Mouse (Mus musculus): ENCODE results near the gene Lman1l. TPM values are rescaled to one million over a fixed set of nuclear protein-coding genes. Genes with fewer than 3 reads are reported as not detected.

The Lman1l gene
- polyA plus RNA-seq, 1 experiment, result 0.09 TPM

DNA sequence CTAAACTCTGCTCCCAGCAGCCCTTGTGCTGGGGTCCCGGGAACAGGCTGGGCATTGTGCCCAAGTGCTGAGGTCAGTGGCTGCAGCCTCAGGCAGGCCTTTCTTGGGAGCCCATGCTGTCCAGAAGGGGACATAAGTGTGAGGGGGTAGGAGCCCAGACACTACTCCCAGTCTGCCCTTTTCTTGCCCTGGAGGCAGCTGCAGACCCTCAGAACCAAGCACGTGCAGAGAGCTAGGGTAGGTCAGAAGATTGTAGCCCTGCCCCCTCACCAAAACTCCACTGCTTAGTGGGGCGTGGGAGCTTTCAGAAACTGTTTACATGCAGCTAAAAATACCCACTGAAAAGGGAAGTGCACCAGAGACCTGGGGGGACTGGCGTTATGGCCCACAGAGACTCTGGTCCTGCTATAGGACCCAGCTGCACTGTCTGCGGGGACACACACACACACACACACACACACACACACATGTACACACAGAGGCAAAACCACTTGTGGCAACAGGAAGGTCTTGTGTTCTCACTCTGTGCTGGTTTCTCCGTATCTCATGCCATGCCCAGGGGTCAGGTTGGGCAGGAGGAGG is 17.3 kb upstream of the Lman1l start:
- Histone ChIP-seq H3K4me1 (ENCODE audit: control insufficient read depth, insufficient read depth, insufficient read length) (peaks cover 70% of the 10 kb centered on the region), H3K36me3 (ENCODE audit: control insufficient read depth, insufficient read depth, low read length) (peaks cover 8% of the 10 kb centered on the region; the same call in 1 of the 2 replicates), H3K4me3 (ENCODE audit: extremely low read depth, insufficient read depth, insufficient read length) (peak overlapping the region; percentile 36; the same call in 1 of the 2 replicates), H3K27ac (ENCODE audit: insufficient read depth, low read length) (peak overlapping the region; percentile 95), H3K27me3 (ENCODE audit: control insufficient read depth, insufficient read depth, low read length) (no peaks in the 10 kb centered on the region)
- TF ChIP-seq POLR2A (IDR thresholded peaks at IDR 0.05; ENCODE audit: low read depth, low read length) (no peak; the same call in 1 of the 2 replicates), CTCF (IDR thresholded peaks at IDR 0.05; ENCODE audit: extremely low read depth, insufficient read depth, insufficient read length, insufficient replicate concordance) (no peak)
- WGBS, result 0% methylated on average over 6 of the region's 6 CpGs
- peak; percentile 74 to 79 for DNase-seq (ENCODE audit: low read depth in 1 of 2, low spot score in 2 of 2)

- no peak for DNase-seq (ENCODE audit: low read depth in 1 of 2, low spot score in 2 of 2)
- H3K27ac ChIP-seq (ENCODE audit: insufficient read depth, low read length), result peak overlapping the region; percentile 95
- H3K4me3 ChIP-seq (ENCODE audit: extremely low read depth, insufficient read depth, insufficient read length), result peak overlapping the region; percentile 36; the same call in 1 of the 2 replicates
- H3K36me3 ChIP-seq (ENCODE audit: control insufficient read depth, insufficient read depth, low read length), result peaks cover 8% of the 10 kb centered on the region; the same call in 1 of the 2 replicates
- WGBS, result 5% methylated on average over 3 of the region's 3 CpGs
- TF ChIP-seq POLR2A (IDR thresholded peaks at IDR 0.05; ENCODE audit: low read depth, low read length) (no peak), CTCF (IDR thresholded peaks at IDR 0.05; ENCODE audit: extremely low read depth, insufficient read depth, insufficient read length, insufficient replicate concordance) (no peak)
- H3K27me3 ChIP-seq (ENCODE audit: control insufficient read depth, insufficient read depth, low read length), result no peaks in the 10 kb centered on the region
- H3K4me1 ChIP-seq (ENCODE audit: control insufficient read depth, insufficient read depth, insufficient read length), result peaks cover 66% of the 10 kb centered on the region
Measured at GRCm38 (mm10) chr9:57637272-57637671, 16.7 kb upstream of the Lman1l start.

- DNase-seq (ENCODE audit: low read depth in 1 of 2, low spot score in 2 of 2), result peak; percentile 54 to 62
- Histone ChIP-seq H3K27me3 (ENCODE audit: control insufficient read depth, insufficient read depth, low read length) (no peaks in the 10 kb centered on the region), H3K4me1 (ENCODE audit: control insufficient read depth, insufficient read depth, insufficient read length) (peaks cover 44% of the 10 kb centered on the region), H3K36me3 (ENCODE audit: control insufficient read depth, insufficient read depth, low read length) (peaks cover 35% of the 10 kb centered on the region), H3K27ac (ENCODE audit: insufficient read depth, low read length) (peak overlapping the region; percentile 70), H3K4me3 (ENCODE audit: extremely low read depth, insufficient read depth, insufficient read length) (no peak overlapping the region)
- 24% methylated on average over 4 of the region's 4 CpGs for WGBS
- TF ChIP-seq CTCF (IDR thresholded peaks at IDR 0.05; ENCODE audit: extremely low read depth, insufficient read depth, insufficient read length, insufficient replicate concordance) (peak; percentile 37; the same call in 1 of the 2 replicates), POLR2A (IDR thresholded peaks at IDR 0.05; ENCODE audit: low read depth, low read length) (no peak)
Measured at GRCm38 (mm10) chr9:57633481-57634024, 13.0 kb upstream of the Lman1l start.

GRCm38 (mm10) chr9:57629118-57629874 is 8.7 kb upstream of the Lman1l start:
- no peak overlapping the region for H3K4me3 ChIP-seq (ENCODE audit: extremely low read depth, insufficient read depth, insufficient read length)
- peaks cover 22% of the 10 kb centered on the region; the same call in 1 of the 2 replicates for H3K4me1 ChIP-seq (ENCODE audit: control insufficient read depth, insufficient read depth, insufficient read length)
- no peaks in the 10 kb centered on the region for H3K27me3 ChIP-seq (ENCODE audit: control insufficient read depth, insufficient read depth, low read length)
- H3K36me3 ChIP-seq (ENCODE audit: control insufficient read depth, insufficient read depth, low read length), result peaks cover 72% of the 10 kb centered on the region
- no peak overlapping the region; the same call in 1 of the 2 replicates for H3K27ac ChIP-seq (ENCODE audit: insufficient read depth, low read length)
- DNase-seq (ENCODE audit: low read depth in 1 of 2, low spot score in 2 of 2), result peak; percentile 56 to 74
- TF ChIP-seq CTCF (IDR thresholded peaks at IDR 0.05; ENCODE audit: extremely low read depth, insufficient read depth, insufficient read length, insufficient replicate concordance) (peak; percentile 93; the same call in 1 of the 2 replicates), POLR2A (IDR thresholded peaks at IDR 0.05; ENCODE audit: low read depth, low read length) (no peak)
- WGBS, result 55% methylated on average over 14 of the region's 14 CpGs

DNA sequence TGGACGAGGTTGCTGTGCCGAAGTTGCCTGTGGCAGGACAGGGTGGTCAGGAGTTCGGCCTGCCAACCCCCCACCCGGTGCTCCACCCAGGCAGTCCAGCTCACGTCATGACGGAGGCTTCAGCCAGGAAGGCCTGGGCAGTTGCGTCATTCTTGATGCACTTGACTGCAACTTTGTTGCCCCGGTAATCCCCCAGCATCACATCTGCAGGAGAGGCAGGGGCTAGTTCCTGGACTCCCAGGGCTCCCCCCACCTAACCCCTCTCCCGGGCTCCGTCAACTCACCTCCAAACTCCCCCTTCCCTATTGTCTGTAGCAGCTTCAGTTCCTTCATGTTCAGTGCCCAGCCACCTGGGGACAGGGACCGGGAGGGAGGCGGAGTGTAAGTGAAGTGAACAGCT is 8.1 kb upstream of the Lman1l start:
- Histone ChIP-seq H3K27ac (ENCODE audit: insufficient read depth, low read length) (no peak overlapping the region; the same call in 1 of the 2 replicates), H3K36me3 (ENCODE audit: control insufficient read depth, insufficient read depth, low read length) (peaks cover 72% of the 10 kb centered on the region)
- no peak for DNase-seq (ENCODE audit: low read depth in 1 of 2, low spot score in 2 of 2)

GRCm38 (mm10) chr9:57627892-57628291 is 7.3 kb upstream of the Lman1l start:
- no peaks in the 10 kb centered on the region for H3K27me3 ChIP-seq (ENCODE audit: control insufficient read depth, insufficient read depth, low read length)
- WGBS, result 94% methylated on average over 11 of the region's 11 CpGs
- H3K4me1 ChIP-seq (ENCODE audit: control insufficient read depth, insufficient read depth, insufficient read length), result peaks cover 8% of the 10 kb centered on the region; the same call in 1 of the 2 replicates
- DNase-seq (ENCODE audit: low read depth in 1 of 2, low spot score in 2 of 2), result no peak
- H3K27ac ChIP-seq (ENCODE audit: insufficient read depth, low read length), result no peak overlapping the region
- H3K36me3 ChIP-seq (ENCODE audit: control insufficient read depth, insufficient read depth, low read length), result peaks cover 70% of the 10 kb centered on the region
- no peak overlapping the region for H3K4me3 ChIP-seq (ENCODE audit: extremely low read depth, insufficient read depth, insufficient read length)
- no peak for TF ChIP-seq POLR2A (IDR thresholded peaks at IDR 0.05; ENCODE audit: low read depth, low read length)
- TF ChIP-seq CTCF (IDR thresholded peaks at IDR 0.05; ENCODE audit: extremely low read depth, insufficient read depth, insufficient read length, insufficient replicate concordance), result no peak

More for the DNA sequence above, 8.1 kb upstream of the Lman1l start:
- no peaks in the 10 kb centered on the region for H3K27me3 ChIP-seq (ENCODE audit: control insufficient read depth, insufficient read depth, low read length)
- TF ChIP-seq CTCF (IDR thresholded peaks at IDR 0.05; ENCODE audit: extremely low read depth, insufficient read depth, insufficient read length, insufficient replicate concordance) (no peak), POLR2A (IDR thresholded peaks at IDR 0.05; ENCODE audit: low read depth, low read length) (no peak)
- H3K4me3 ChIP-seq (ENCODE audit: extremely low read depth, insufficient read depth, insufficient read length), result no peak overlapping the region
- peaks cover 17% of the 10 kb centered on the region; the same call in 1 of the 2 replicates for H3K4me1 ChIP-seq (ENCODE audit: control insufficient read depth, insufficient read depth, insufficient read length)
- 87% methylated on average over 12 of the region's 12 CpGs for WGBS
